Mouse (Mus musculus) liver, postnatal 0 days (tissue): Measurements from ENCODE around the gene Aox2.

Experiments
- CTCF ChIP-seq: sonication (generic); IDR thresholded peaks from 2 replicates; pipeline ENCODE4 v1.5.1; 2016; ENCODE audit warnings: antibody characterized with exemption, low read depth
- EP300 ChIP-seq: IDR thresholded peaks from 2 replicates; pipeline ENCODE4 v1.6.1; 2016; ENCODE audit warnings: antibody characterized with exemption, low read depth, mild to moderate bottlenecking

GRCm38 (mm10) chr1:58358958-58359901 lies 81.1 kb downstream of the Aox2 start:
- TF ChIP-seq CTCF, result no peak
- no peak for TF ChIP-seq EP300
